Mouse (Mus musculus): ENCODE measurements around the gene Slc39a11.

DNA sequence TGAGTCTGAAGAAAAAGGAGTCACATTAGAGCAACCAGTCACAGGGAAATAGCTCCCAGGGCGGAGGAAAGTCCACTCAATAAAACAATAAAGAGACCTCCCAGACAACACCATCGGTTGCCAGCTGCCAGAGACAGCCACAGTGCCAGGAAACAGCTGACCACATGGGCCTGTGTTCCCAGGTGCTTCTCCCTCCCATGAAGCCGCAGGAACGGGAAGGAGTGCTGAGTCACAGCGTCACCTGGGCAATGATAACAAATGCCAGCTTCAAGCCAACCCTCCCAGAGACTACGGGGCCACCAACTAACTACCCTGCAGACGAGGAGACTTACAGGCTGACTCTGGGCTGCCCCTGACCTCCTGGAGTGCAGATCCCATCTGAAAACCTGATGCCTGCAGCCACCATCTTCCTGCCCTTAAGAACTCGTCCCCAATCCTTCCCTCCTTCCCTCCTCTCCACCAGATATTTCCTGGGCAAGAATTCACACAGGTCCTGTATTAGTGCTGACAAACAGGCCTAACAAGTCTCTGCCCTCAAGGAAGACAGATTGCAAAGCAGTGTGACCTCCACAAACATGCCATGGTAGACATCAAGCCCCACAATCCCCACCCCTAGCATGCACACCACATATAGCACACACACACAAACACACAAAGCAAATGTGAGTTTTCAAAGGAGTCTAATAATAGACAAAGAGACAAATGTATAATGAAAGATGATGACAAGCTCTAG, 162.1 kb downstream of the Slc39a11 start:
- TF ChIP-seq TAL1 (IDR thresholded peaks at IDR 0.05; ENCODE audit: low read length), result no peak
- no peak for TF ChIP-seq GATA1 (IDR thresholded peaks at IDR 0.05; ENCODE audit: low read length)
